ENCODE assay signal across 8 mouse cellular contexts in the genomic region with DNA sequence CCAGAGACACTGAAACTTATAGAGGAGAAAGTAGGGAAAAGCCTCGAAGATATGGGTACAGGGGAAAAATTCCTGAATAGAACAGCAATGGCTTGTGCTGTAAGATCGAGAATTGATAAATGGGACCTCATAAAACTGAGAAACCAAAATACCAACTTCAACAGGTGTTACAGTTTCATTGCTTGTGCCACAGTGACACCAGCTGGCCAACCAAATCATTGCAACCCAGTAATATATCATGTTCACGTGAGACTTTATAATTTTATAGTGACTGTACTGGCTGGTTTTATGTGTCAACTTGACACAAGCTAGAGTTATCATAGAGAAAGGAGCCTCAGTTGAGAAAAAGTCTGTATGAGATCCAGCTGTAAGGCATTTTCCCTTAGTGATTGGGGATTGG. TPM values are rescaled to one million over a fixed set of nuclear protein-coding genes. Genes with fewer than 3 reads are reported as not detected.
A peak's percentile ranks its signal among the peaks of the same experiment; 100 is the strongest.
DNase-seq lines count a peak whose midpoint lies in the region; ATAC-seq and TF ChIP-seq lines count a peak whose summit lies in the region.
"Not testable (repeated sequence)": the region's sequence is repeated elsewhere in the genome, so short reads cannot be mapped to it uniquely, and the experiment has no call there.

No protein-coding gene starts in this region.

- H3K27me3 ChIP-seq in embryonic facial prominence, embryonic 11.5 days (ENCODE audit: control insufficient read depth, insufficient read depth, low read length), result not testable (repeated sequence)

- intact Hi-C loops in heart, postnatal 36 days (cut with DNase I), result loop anchor here (1.0 to 5.0 kb wide), 3 partner anchors 190 to 365 kb away; no protein-coding TSS in a partner anchor

- H3K36me3 ChIP-seq in embryonic facial prominence, embryonic 11.5 days (replicated peaks; ENCODE audit: control insufficient read depth, insufficient read depth, low read depth, low read length), result not testable (repeated sequence)

- not testable (repeated sequence) for ATAC-seq in embryonic facial prominence, embryonic 11.5 days (replicated peaks; ENCODE audit: insufficient number of reproducible peaks, low FRiP score, low TSS enrichment, low read depth)

- TF ChIP-seq CTCF in layer of hippocampus, adult 2 months (conservative IDR thresholded peaks at IDR 0.05), result peak; percentile 87

- H3K9me3 ChIP-seq in embryonic facial prominence, embryonic 11.5 days (replicated peaks; ENCODE audit: control insufficient read depth, low read length), result not testable (repeated sequence)

- not testable (repeated sequence) for H3K4me1 ChIP-seq in embryonic facial prominence, embryonic 11.5 days (ENCODE audit: control insufficient read depth, insufficient read depth, low read length)

- DNase-seq in CD8-positive naive resting alpha-beta T cell, adult 2 months (ENCODE audit: low read depth in 2 of 2, low spot score in 2 of 2), result peak; percentile 40 to 58
- DNase-seq in brain, adult 2 months (ENCODE audit: low read depth, low spot score), result peak; percentile 48
- DNase-seq in embryonic facial prominence, embryonic 11.5 days (ENCODE audit: low spot score), result peak; percentile 67
- DNase-seq in heart, postnatal 36 days, result peak; percentile 50 to 75
- DNase-seq in layer of hippocampus, adult 2 months (ENCODE audit: low spot score in 2 of 2), result peak; percentile 34 to 65
- DNase-seq in lung, adult 18-20 months, result peak; percentile 38 to 56
- DNase-seq in ovary, postnatal 36 days (ENCODE audit: low spot score), result peak; percentile 51
- DNase-seq in thymus, postnatal 10 days (ENCODE audit: low spot score in 2 of 2), result peak; percentile 21 to 54

- H3K4me3 ChIP-seq in embryonic facial prominence, embryonic 11.5 days (ENCODE audit: low read depth, low read length); layer of hippocampus, adult 2 months: not testable (repeated sequence)

- 29% methylated on average over 3 of the region's 3 CpGs for WGBS in embryonic facial prominence, embryonic 11.5 days

- not testable (repeated sequence) for H3K4me2 ChIP-seq in embryonic facial prominence, embryonic 11.5 days (ENCODE audit: low read depth, low read length)

- H3K27ac ChIP-seq in embryonic facial prominence, embryonic 11.5 days (replicated peaks; ENCODE audit: low read depth, low read length); layer of hippocampus, adult 2 months: not testable (repeated sequence)

- not testable (repeated sequence) for H3K9ac ChIP-seq in embryonic facial prominence, embryonic 11.5 days (replicated peaks; ENCODE audit: low read length)

RNA-seq across cellular contexts. Expression of a gene that starts 40.0 kb away (rescaled TPM):
- polyA plus RNA-seq in embryonic facial prominence, embryonic 11.5 days (2014; fragmentation: Nextera tagmentation; extraction: Ambion mirVana), result 42.9 and 47.2 TPM in 2 replicates
- 10 to 100 TPM; 13.8 to 19.5 TPM for total RNA-seq in heart, postnatal 36 days (2021)
- total RNA-seq in layer of hippocampus, adult 2 months (2021), result 10 to 100 TPM; 18.2 to 18.7 TPM

RNA-seq across cellular contexts. Expression of a gene that starts 50.9 kb away (rescaled TPM):
- 0.11 TPM in 1 of 2 replicates, not detected in the other for polyA plus RNA-seq in embryonic facial prominence, embryonic 11.5 days (2014; fragmentation: Nextera tagmentation; extraction: Ambion mirVana)
- under 1 TPM in 1 of 2 experiments, not detected in 1; 0.08 TPM for total RNA-seq in heart, postnatal 36 days (2021)
- under 1 TPM in 1 of 2 experiments, not detected in 1; 0.12 TPM for total RNA-seq in layer of hippocampus, adult 2 months (2021)
